Mouse (Mus musculus): ENCODE measurements at regions not wholly inside any gene's neighbourhood (a gene's known extent, or its start where the extent isn't known, plus 50 kb on each side); places are given as distances from the start of the nearest gene placed in this dataset. TPM values are rescaled to one million over a fixed set of nuclear protein-coding genes. Genes with fewer than 3 reads are reported as not detected.
"Not testable (repeated sequence)": the region's sequence is repeated elsewhere in the genome, so short reads cannot be mapped to it uniquely, and the experiment has no call there.

DNA sequence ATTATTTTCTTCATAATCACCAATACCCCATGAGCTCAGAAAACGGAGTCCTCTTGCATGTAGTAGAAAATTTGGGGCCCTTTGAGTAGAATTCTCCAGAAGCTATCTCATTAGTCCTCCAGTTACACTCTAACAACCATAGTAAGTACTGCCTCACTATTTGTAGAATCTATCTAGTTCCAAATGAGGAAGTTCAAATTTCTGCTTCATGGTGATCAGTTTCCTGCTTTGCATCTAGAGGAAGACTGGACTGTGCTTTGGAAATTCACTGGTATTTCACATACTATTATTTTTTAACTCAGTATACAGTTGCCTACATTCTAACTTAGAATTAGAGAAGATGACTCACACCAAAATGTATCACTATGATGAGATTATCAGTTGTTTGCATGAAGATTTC lies 1018.7 kb downstream of the Adam6a start:
- intact Hi-C loops (cut with DNase I), result no loop called here

DNA sequence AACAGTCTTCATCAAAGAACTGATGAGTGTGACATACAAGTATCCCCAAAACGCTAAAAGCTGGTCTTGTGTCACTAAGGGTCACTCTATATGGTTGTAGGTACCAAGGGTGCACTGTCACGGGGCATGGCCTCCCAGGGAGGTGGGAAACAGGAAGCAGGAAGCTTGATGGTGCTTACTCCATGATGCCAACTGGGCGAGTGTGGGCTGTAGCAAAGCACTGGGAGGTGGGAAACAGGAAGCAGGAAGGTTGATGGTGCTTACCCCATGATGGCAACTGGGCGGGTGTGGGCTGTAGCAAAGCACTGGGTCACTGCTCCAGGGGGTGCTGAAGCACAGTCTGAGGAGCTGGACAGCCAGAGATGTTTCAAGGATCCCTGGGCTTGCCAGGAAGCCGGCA lies 1019.3 kb downstream of the Adam6a start:
- no peak for DNase-seq (ENCODE audit: low spot score)
- intact Hi-C loops (cut with DNase I), result no loop called here

More for the DNA sequence above, 1018.7 kb downstream of the Adam6a start:
- no peak for DNase-seq (ENCODE audit: low spot score)

DNA sequence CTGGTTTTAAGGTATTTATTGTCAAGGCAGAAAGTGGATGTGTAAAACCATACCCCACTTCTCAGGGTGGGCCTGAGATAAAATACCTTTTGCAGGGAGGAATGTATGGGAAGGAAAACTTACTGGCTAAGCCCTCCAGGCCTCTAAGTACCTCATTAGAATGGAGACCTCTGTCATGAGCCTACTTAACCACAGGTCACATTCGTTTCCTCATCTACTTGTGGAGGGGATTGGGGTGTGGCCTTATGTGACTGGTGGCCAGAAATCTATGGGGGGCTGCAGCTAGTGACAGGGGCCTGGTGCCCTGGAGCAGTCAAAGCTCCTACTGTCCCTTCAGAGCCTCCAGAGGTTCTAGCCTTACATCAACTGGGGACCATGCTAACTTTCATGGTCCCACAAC lies 1020.0 kb downstream of the Adam6a start:
- no peak for DNase-seq (ENCODE audit: low spot score)
- intact Hi-C loops (cut with DNase I), result no loop called here

DNA sequence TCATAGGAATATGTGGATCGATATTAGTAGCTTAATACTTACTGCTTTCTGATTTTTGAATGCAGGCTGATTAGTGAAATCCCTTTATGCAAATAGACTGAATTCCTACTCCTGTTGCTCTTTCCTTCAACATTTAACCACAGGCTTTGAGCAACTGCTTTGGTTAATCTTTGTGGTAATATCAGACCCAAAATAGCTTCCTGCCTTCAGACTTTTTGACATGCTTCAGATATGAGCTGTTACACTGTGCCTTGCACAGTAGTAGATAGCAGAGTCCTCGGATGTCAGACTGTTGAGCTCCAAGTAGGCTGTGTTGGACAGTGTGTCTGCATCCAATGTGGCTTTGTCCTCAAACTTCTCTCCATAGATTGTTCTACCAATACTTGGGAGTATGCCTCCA lies 1020.6 kb downstream of the Adam6a start:
- intact Hi-C loops (cut with DNase I), result no loop called here

DNA sequence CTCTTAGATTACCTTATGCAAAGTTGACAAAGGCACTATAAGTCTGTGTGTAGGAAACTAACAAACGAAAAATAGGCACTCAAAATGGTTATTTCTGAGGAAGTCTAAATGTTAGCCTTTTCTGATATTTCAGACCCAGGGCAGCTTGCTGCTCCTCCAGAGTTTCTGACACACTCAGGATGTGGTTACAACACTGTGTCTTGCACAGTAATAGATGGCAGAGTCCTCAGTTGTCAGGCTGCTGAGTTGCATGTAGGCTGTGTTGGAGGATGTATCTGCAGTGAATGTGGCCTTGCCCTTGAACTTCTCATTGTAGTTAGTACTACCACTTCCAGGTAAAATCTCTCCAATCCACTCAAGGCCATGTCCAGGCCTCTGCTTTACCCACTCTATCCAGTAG lies 1039.7 kb downstream of the Adam6a start:
- intact Hi-C loops (cut with DNase I), result no loop called here
- DNase-seq (ENCODE audit: low spot score), result no peak

More for the DNA sequence above, 1020.6 kb downstream of the Adam6a start:
- no peak for DNase-seq (ENCODE audit: low spot score)

DNA sequence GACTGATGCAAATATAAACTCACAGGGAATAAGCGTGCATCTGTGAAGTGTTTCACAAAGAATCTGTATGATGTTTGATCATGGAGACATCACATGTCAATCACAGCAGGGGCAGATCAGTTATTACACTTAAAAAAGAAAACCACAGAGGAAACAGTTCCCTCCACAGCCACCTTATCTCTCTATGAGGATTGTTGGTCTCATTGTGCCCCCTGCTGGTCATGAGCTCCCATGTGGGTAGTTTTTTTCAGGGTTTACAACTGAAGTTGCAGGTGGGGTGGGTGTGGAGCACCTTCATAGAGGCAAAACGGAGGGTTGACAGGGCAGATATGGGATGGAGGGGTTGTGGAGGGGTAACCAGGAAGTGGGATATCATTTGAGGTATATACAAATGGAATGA lies 1043.5 kb downstream of the Adam6a start:
- no peak for DNase-seq (ENCODE audit: low spot score)

DNA sequence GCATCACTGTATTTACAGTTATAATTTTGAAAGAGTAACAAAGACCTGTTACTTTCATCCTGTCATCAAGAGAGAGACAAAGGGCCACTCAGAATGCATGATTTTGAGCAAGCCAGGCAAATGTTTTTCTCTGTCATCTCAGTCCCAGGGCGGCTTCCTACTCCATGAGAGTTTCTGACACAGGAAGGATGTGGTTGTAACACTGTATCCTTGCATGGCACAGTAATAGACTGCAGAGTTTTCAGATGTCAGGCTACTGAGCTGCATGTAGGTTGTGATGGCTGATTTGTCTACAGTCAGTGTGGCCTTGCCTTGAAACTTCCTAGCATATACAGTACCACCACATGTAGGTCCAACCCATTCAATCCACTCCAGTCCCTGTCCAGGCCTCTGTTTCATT lies 1054.0 kb downstream of the Adam6a start:
- DNase-seq (ENCODE audit: low spot score), result no peak
- intact Hi-C loops (cut with DNase I), result no loop called here

More for the DNA sequence above, 1043.5 kb downstream of the Adam6a start:
- intact Hi-C loops (cut with DNase I), result no loop called here

DNA sequence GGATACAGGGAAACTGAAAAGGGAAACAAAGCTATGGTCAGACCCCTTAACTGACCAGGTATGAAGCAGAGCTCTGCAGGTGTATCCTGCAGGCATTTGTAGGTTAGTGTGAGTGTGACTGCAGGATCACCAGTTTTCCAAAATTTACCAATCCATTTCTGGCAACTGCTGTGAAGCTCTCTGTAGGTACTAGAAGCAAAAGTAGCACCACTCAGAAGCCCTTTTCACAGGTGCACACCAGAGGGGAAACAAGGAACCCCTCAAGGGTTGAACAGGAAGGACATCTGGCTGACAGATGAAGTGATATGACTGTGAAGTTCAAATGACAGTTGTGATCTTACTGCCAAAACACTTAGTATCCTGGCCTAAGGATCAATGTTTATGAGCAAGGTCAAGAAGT lies 1065.5 kb downstream of the Adam6a start:
- DNase-seq (ENCODE audit: low spot score), result no peak
- intact Hi-C loops (cut with DNase I), result no loop called here

DNA sequence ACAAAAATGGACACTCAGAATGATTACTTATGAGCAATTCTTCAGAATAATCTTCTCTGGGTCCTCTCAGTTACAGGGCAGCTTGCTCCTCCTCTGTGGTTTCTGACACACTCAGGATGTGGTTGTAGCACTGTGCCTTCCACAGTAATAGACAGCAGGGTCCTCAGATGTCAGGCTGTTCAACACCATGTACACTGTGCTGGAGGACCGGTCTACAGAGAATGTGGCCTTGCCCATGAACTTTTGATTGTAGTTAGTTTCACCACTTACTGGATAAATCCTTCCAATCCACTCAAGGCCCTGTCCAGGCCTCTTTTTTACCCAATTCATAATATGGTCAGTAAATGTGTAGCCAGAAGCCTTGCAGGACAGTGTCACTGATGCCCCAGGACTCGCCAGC lies 1068.4 kb downstream of the Adam6a start:
- intact Hi-C loops (cut with DNase I), result no loop called here
- no peak for DNase-seq (ENCODE audit: low spot score)

DNA sequence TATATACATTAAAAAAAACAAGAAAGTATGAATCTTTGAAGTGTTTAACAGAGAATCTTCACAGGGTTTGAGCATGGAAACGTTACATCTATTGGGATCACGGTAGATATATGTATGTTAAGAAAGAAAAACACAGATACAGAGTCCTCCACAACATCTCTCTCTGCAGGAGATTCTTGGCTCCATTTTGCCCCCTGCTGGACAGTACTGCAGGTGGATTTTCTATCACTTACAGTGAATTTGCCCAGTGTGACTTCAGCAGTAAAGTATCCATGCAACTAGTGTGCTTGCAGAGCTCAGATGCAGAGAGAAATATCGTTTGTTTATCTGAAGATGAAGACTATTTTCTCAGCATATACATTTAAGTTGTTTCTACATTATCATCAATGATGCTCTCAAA lies 1071.5 kb downstream of the Adam6a start:
- intact Hi-C loops (cut with DNase I), result no loop called here
- DNase-seq (ENCODE audit: low spot score), result no peak

DNA sequence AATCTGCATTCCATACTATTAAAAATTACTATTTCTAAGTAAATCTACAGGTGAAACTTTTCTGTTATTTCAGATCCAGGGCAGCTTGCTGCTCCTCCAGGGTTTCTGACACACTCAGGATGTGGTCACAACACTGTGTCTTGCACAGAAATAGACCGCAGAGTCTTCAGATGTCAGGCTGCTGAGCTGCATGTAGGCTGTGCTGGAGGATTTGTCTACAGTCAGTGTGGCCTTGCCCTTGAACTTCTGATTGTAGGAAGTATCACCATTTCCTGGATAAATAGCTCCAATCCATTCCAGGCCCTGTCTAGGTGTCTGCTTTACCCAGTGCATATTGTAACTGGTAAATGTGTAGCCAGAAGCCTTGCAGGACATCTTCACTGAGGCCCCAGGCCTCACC lies 1072.0 kb downstream of the Adam6a start:
- intact Hi-C loops (cut with DNase I), result no loop called here
- no peak for DNase-seq (ENCODE audit: low spot score)

DNA sequence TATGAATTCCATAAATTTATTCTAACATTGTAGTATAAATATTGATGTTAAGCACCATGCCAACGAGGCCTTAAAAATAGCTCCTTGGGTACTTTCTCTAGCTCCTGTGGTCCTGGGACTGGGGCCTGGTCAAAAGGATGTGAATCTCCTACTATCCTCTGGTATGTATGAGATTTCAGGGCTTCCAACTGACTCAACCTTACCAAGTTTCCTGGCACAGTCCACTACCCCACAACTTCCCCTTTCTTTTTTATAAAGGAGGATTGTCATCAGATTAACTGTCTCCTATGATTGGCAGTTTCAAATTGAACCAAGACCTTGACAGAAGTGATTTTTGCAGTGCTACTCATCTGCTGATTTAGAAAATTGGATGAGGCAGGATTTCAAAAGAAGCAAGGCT lies 1097.4 kb downstream of the Adam6a start:
- DNase-seq (ENCODE audit: low spot score), result no peak
- intact Hi-C loops (cut with DNase I), result no loop called here

DNA sequence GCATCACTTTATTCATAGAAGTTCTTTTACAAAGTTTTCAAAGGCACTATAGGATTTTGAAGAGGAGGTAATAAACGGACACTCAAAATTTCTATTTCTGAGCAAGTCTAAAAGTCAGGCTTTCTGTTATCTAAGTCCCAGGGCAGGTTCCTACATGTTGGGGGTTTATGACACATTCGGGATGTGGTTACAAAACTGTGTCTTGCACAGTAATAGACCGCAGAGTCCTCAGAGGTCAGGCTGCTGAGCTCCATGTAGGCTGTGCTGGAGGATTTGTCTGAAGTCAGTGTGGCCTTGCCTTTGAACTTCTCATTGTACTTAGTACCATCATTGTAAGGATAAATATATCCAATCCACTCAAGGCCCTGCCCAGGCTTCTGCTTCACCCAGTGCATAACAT lies 1102.7 kb downstream of the Adam6a start:
- intact Hi-C loops (cut with DNase I), result no loop called here
- no peak for DNase-seq (ENCODE audit: low spot score)

DNA sequence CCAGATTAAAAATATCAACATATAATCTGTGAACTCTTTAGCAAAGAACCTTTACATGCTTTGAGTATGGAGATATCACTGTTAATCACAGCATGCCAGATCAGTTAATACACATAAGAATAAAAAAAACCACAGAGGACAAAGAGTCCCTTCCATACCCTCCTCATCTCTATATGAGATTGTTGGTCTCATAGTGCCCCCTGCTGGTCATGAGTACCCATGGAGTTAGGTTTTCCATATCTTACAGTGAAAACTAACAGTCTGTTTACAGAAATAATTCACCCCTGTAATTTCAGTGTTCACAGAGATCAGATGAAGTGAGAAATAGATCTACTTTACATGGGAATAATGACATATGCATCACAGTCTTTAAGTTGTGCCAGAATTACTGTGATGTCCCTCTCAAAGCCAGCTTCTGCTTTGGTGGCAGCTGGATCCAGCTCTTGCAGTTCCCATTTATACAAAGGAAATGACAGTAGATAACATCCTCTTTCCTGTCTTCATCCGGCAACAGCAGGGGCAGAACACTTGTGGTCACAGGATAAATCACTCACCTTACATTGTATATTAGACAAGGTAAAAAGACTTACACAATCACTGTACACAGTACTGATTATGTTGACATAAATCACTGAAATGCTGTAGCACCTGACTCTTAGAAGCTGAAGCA lies 1106.9 kb downstream of the Adam6a start:
- DNase-seq (ENCODE audit: low spot score); intact Hi-C loops (cut with DNase I): not testable (repeated sequence)

DNA sequence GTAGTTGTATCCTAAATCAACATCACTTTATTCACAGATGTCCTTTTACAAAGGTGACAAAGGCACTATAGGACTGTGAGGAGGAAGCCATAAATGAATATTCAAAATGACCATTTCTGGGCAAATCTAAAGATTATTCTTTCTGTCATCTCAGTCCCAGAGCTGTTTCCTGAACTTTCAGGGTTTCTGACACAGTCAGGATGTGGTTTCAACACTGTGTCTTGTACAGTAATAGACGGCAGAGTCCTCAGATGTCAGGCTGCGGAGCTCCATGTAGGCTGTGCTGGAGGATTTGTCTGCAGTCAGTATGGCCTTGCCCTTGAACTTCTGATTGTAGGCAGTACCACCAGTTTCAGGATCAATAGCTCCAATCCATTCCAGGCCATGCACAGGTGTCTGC lies 1113.4 kb downstream of the Adam6a start:
- intact Hi-C loops (cut with DNase I); DNase-seq (ENCODE audit: low spot score): not testable (repeated sequence)

Small RNAs in the stretch of these regions (microRNA-seq; reads per million reads assigned to microRNA genes)
- gene Mir7094-1 (not detected), gene Mir7094-2 (not detected)
